Mouse (Mus musculus): ENCODE data around the gene Per3. TPM values are rescaled to one million over a fixed set of nuclear protein-coding genes. Genes with fewer than 3 reads are reported as not detected.

Per3 gene
- total and polyA plus RNA-seq, 2 experiments from 2014 or later = 4.7 to 11.4 TPM

DNA sequence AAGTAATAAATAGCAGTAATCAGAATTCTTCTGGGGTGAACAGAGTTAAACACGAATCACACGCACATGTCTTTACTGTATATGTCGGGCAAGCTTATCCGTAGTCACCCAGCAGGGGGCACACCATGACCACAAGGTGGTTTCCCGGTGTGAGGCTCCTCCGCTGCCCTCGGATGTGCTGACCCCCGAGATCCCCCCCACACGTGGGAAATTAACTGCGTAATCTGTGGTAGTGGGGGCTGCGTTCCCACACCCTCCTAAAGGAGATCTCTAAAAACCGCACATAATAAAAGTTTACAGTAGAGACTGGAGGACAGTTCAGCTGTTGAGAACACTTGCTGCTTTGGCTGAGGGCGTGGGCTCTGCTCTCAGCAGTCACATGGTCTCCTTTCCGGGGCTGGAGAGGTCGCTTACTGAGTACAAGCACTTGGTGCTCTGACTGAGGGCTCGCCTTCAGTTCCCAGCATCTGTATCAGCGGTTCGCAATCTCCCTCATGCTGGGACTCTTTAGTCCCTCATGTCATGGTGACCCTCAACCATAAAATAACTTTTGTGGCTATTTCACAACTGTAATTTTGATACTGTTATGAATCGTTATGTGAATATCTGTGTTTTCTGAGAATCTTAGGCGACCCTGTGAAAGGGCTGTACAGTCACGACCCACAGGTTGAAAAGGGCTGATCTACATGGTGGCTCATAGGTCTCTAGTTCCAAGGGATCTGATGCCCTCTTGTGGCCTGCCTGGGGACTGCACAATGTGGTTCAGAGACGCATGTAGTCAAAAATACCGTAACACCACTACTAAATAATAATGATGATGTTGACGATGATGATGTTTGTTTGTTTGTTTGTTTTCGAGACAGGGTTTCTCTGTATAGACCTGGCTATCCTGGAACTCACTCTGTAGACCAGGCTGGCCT lies 79.6 kb downstream of the Per3 start:
- peak; percentile 89 for TF ChIP-seq CTCF (IDR thresholded peaks at IDR 0.05; ENCODE audit: low read depth)
- H3K4me2 ChIP-seq (ENCODE audit: low read depth, low read length) = peak overlapping the region; percentile 48
- no peak overlapping the region for H3K9ac ChIP-seq (replicated peaks; ENCODE audit: low read length)
- peak; percentile 80 for ATAC-seq
- H3K4me3 ChIP-seq (ENCODE audit: low read length) = peak overlapping the region; percentile 14
- H3K27me3 ChIP-seq (ENCODE audit: insufficient read depth, low read length) = no peaks in the 10 kb centered on the region
- WGBS = 13% methylated on average over 25 of the region's 25 CpGs
- H3K36me3 ChIP-seq (ENCODE audit: insufficient read depth, low read length) = no peaks in the 10 kb centered on the region
- no peaks in the 10 kb centered on the region for H3K9me3 ChIP-seq (ENCODE audit: low read length)
- no peak overlapping the region for H3K27ac ChIP-seq
- H3K4me1 ChIP-seq (ENCODE audit: insufficient read depth, low read length) = no peaks in the 10 kb centered on the region
- peak; percentile 88 for DNase-seq (ENCODE audit: low spot score)

DNA sequence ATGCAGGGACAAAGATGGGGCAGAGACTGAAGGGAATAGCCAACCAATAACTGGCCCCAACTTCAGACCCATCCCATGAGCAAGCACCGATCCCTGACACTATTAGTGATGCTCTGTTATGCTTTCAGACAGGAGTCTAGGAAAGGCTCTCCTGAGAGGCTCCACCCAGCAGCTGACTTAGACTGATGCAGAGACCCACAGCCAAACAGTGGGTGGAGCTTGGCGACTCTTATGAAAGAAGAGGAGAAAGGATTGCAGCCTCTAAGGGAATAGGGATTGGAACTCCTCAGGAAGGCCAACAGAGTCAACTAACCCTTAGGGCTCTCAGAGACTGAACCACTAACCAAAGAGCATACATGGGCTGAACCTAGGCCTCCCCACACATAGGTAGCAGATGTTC lies 80.8 kb downstream of the Per3 start:
- Histone ChIP-seq H3K4me3 (ENCODE audit: low read length) (no peak overlapping the region), H3K4me1 (ENCODE audit: insufficient read depth, low read length) (no peaks in the 10 kb centered on the region), H3K27ac (no peak overlapping the region), H3K4me2 (ENCODE audit: low read depth, low read length) (no peak overlapping the region), H3K36me3 (ENCODE audit: insufficient read depth, low read length) (no peaks in the 10 kb centered on the region), H3K27me3 (ENCODE audit: insufficient read depth, low read length) (no peaks in the 10 kb centered on the region), H3K9ac (replicated peaks; ENCODE audit: low read length) (no peak overlapping the region), H3K9me3 (ENCODE audit: low read length) (no peaks in the 10 kb centered on the region)
- DNase-seq (ENCODE audit: low spot score) (no peak), ATAC-seq (no peak)
- TF ChIP-seq CTCF (IDR thresholded peaks at IDR 0.05; ENCODE audit: low read depth) = no peak
- WGBS = 68% methylated on average over 2 of the region's 2 CpGs

DNA sequence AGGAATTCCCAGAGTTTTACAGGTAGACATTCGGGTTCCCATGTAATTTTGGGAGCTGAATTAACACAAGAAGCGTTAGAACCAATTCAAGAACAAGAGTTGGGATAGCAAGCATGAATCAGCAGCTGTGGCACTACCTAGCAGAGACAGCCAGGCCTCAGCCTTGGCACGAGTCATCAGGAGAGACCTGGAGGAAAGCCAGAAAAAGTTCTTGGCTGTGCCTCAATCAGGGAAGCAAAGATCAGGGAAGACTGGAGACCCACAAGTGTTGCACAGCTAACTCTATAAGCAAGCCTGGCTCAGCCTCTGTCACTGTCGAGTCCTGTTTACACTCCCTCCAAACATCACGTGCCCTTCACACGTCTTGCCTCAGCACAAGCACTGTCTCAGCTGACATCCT lies 82.2 kb downstream of the Per3 start:
- Histone ChIP-seq H3K4me1 (ENCODE audit: insufficient read depth, low read length) (no peaks in the 10 kb centered on the region), H3K27ac (no peak overlapping the region), H3K27me3 (ENCODE audit: insufficient read depth, low read length) (no peaks in the 10 kb centered on the region), H3K4me2 (ENCODE audit: low read depth, low read length) (no peak overlapping the region), H3K4me3 (ENCODE audit: low read length) (no peak overlapping the region), H3K36me3 (ENCODE audit: insufficient read depth, low read length) (no peaks in the 10 kb centered on the region), H3K9ac (replicated peaks; ENCODE audit: low read length) (no peak overlapping the region), H3K9me3 (ENCODE audit: low read length) (no peaks in the 10 kb centered on the region)
- no peak for TF ChIP-seq CTCF (IDR thresholded peaks at IDR 0.05; ENCODE audit: low read depth)
- DNase-seq (ENCODE audit: low spot score) (peak; percentile 29), ATAC-seq (no peak)
- 53% methylated on average over 6 of the region's 6 CpGs for WGBS

DNA sequence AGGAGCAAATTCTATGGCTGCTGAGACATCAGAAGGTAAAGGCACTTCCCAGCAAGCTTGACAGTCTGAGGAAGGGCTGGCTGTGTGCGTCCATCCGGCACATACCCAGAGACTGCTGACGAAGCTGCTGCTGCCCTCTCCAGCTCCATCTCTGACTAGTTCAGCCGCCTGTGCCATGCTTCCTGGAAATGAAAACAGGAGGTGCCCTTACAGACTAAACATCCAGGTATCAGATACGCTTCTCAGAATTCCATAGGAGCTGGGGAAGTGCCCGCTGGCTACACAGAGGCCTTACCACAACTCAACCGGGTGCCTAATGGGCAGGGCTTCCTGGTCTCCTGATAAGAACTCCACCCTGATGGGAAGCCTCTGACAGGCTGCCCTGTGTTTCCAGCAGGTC lies 85.9 kb downstream of the Per3 start:
- no peak for ATAC-seq
- 85% methylated on average over 7 of the region's 7 CpGs for WGBS
- Histone ChIP-seq H3K27me3 (ENCODE audit: insufficient read depth, low read length) (no peaks in the 10 kb centered on the region), H3K4me3 (ENCODE audit: low read length) (no peak overlapping the region), H3K36me3 (ENCODE audit: insufficient read depth, low read length) (no peaks in the 10 kb centered on the region), H3K4me2 (ENCODE audit: low read depth, low read length) (no peak overlapping the region), H3K9ac (replicated peaks; ENCODE audit: low read length) (no peak overlapping the region), H3K4me1 (ENCODE audit: insufficient read depth, low read length) (no peaks in the 10 kb centered on the region), H3K9me3 (ENCODE audit: low read length) (no peaks in the 10 kb centered on the region), H3K27ac (no peak overlapping the region)
- TF ChIP-seq CTCF (IDR thresholded peaks at IDR 0.05; ENCODE audit: low read depth) = no peak
- DNase-seq (ENCODE audit: low spot score) = no peak

DNA sequence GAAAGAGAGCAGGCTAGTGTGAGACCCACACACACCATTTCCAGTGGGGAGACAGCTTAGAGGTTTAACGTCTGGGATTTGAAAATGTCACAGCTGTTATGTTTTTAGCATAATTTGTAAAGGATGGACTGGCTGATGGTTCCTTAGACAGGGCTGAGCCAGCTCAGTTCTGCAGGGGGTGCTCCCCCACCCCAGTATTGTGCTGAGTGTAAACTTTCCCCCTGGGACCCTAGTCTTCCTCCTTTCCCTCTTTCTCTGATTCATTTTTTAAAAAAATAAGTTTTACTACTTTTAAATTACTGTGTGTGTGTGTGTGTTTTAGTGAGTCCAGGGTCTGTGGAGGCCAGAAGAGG lies 87.4 kb downstream of the Per3 start:
- no peaks in the 10 kb centered on the region for H3K27me3 ChIP-seq (ENCODE audit: insufficient read depth, low read length)
- no peaks in the 10 kb centered on the region for H3K36me3 ChIP-seq (ENCODE audit: insufficient read depth, low read length)
- 48% methylated on average over 1 of the region's 1 CpGs for WGBS
- no peaks in the 10 kb centered on the region for H3K9me3 ChIP-seq (ENCODE audit: low read length)
- no peak for TF ChIP-seq CTCF (IDR thresholded peaks at IDR 0.05; ENCODE audit: low read depth)
- ATAC-seq (0 out of 2 replicates have a peak, but pooled peaks have one; percentile 27), DNase-seq (ENCODE audit: low spot score) (no peak)
- H3K4me2 ChIP-seq (ENCODE audit: low read depth, low read length) = no peak overlapping the region
- no peak overlapping the region for H3K4me3 ChIP-seq (ENCODE audit: low read length)
- peak overlapping the region; percentile 15; the same call in 1 of the 2 replicates for H3K27ac ChIP-seq
- no peak overlapping the region for H3K9ac ChIP-seq (replicated peaks; ENCODE audit: low read length)
- H3K4me1 ChIP-seq (ENCODE audit: insufficient read depth, low read length) = no peaks in the 10 kb centered on the region

DNA sequence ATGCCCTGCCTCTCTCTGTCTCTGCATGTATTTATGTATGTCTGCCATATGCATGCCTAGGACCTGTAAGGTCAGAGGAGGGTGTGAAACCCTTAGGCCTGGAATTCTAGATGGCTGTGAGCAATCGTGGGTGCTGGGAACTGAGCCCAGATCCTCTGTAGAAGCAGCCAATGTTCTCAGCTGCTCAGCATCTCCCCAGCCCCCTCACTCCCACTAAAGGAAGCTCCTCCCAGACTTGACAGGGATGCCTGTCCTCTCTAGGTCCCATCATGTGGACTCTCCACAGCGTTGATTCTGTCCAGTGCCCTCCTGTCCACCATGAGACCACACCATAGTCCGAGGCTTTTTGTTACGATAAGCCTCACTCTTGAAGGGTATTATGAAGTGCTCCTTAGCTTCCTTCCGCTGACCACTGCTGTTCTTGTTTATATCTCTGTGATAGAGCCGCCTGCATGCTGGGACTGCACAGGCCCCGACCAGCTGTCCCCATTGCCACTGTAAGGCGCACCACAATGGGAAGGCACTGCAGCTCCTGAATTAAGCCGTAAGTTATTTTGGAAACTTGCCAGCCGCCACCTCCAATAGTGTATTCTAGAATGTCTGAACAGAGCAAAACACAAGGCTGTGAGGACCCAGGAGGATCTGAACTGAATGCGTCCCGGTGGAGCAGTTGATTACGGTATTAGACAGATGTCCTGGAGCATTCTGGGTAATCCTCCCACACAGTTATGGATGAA lies 87.9 kb downstream of the Per3 start:
- Histone ChIP-seq H3K9ac (replicated peaks; ENCODE audit: low read length) (no peak overlapping the region), H3K9me3 (ENCODE audit: low read length) (no peaks in the 10 kb centered on the region), H3K27me3 (ENCODE audit: insufficient read depth, low read length) (no peaks in the 10 kb centered on the region), H3K4me3 (ENCODE audit: low read length) (no peak overlapping the region), H3K4me1 (ENCODE audit: insufficient read depth, low read length) (no peaks in the 10 kb centered on the region), H3K4me2 (ENCODE audit: low read depth, low read length) (no peak overlapping the region), H3K36me3 (ENCODE audit: insufficient read depth, low read length) (no peaks in the 10 kb centered on the region), H3K27ac (peak overlapping the region; percentile 15; the same call in 1 of the 2 replicates)
- ATAC-seq (peak; percentile 76), DNase-seq (ENCODE audit: low spot score) (peak; percentile 74)
- TF ChIP-seq CTCF (IDR thresholded peaks at IDR 0.05; ENCODE audit: low read depth) = no peak
- 40% methylated on average over 13 of the region's 13 CpGs for WGBS

Other genes with a start within 250 kb of the Per3 start
- 32.4 and 38.8 TPM in 2 replicates for gene Errfi1, start 190.7 kb downstream of the Per3 start, total RNA-seq (2014; rRNA removed)
- 22.2 and 23.2 TPM in 2 replicates for gene Errfi1, start 190.7 kb downstream of the Per3 start, polyA plus RNA-seq (2015; fragmentation: Nextera tagmentation; extraction: Ambion mirVana)
- gene Park7, start 130.2 kb downstream of the Per3 start, total RNA-seq (2014; rRNA removed) = 126 and 135 TPM in 2 replicates
- 449 and 470 TPM in 2 replicates for gene Park7, start 130.2 kb downstream of the Per3 start, polyA plus RNA-seq (2015; fragmentation: Nextera tagmentation; extraction: Ambion mirVana)
- 0.52 and 2.4 TPM in 2 replicates for gene Tnfrsf9, start 130.1 kb downstream of the Per3 start, total RNA-seq (2014; rRNA removed)
- 0.09 and 0.34 TPM in 2 replicates for gene Tnfrsf9, start 130.1 kb downstream of the Per3 start, polyA plus RNA-seq (2015; fragmentation: Nextera tagmentation; extraction: Ambion mirVana)
- gene Uts2, start 47.6 kb downstream of the Per3 start, total RNA-seq (2014; rRNA removed) = not detected in 2 replicates
- gene Uts2, start 47.6 kb downstream of the Per3 start, polyA plus RNA-seq (2015; fragmentation: Nextera tagmentation; extraction: Ambion mirVana) = 0.74 and 0.79 TPM in 2 replicates
- 34.2 and 35.2 TPM in 2 replicates for gene Vamp3, start 13.3 kb upstream of the Per3 start, total RNA-seq (2014; rRNA removed)
- gene Vamp3, start 13.3 kb upstream of the Per3 start, polyA plus RNA-seq (2015; fragmentation: Nextera tagmentation; extraction: Ambion mirVana) = 56.3 and 57.0 TPM in 2 replicates
- gene Gm13090, start 44.9 kb upstream of the Per3 start, total RNA-seq (2014; rRNA removed) = not detected in 2 replicates
- gene Gm13090, start 44.9 kb upstream of the Per3 start, polyA plus RNA-seq (2015; fragmentation: Nextera tagmentation; extraction: Ambion mirVana) = not detected in 2 replicates